Comparison of ENCODE assay signal across 10 mouse cellular contexts in genomic region chr7:111259630-111260574, GRCm38 (mm10).
DNase-seq lines count a peak whose midpoint lies in the region; ATAC-seq and TF ChIP-seq lines count a peak whose summit lies in the region.
"Had no signal": no experiment of that assay in that cellular context is flagged by ENCODE, and none has a peak within 500 bp of the region (broad histone marks: within the 10 kb centered on the region; RNA-seq: fewer than 3 reads in every experiment).

No protein-coding gene starts in this region.

- no peaks in the 10 kb centered on the region for H3K9me3 ChIP-seq in lung, embryonic 14.5 days (ENCODE audit: low read depth, low read length)
- H3K9me3 ChIP-seq in midbrain, embryonic 15.5 days: no peaks in the 10 kb centered on the region
- H3K9me3 ChIP-seq: embryonic facial prominence, embryonic 12.5 days; hindbrain, embryonic 12.5 days had no signal

- H3K36me3 ChIP-seq in lung, embryonic 14.5 days (ENCODE audit: insufficient read depth): no peaks in the 10 kb centered on the region
- no peaks in the 10 kb centered on the region for H3K36me3 ChIP-seq in midbrain, embryonic 15.5 days (replicated peaks)
- H3K36me3 ChIP-seq: embryonic facial prominence, embryonic 12.5 days; hindbrain, embryonic 12.5 days had no signal

- H3K27ac ChIP-seq in lung, embryonic 14.5 days (ENCODE audit: low read depth): peak overlapping the region; percentile 15; the same call in 1 of the 2 replicates
- H3K27ac ChIP-seq in midbrain, embryonic 15.5 days: no peak overlapping the region
- H3K27ac ChIP-seq: embryonic facial prominence, embryonic 12.5 days; hindbrain, embryonic 12.5 days had no signal

- H3K4me1 ChIP-seq in lung, embryonic 14.5 days (ENCODE audit: insufficient read depth): 0 out of 2 replicates have a peak, but pooled peaks cover 4% of the 10 kb centered on the region
- H3K4me1 ChIP-seq in lung, adult 2 months (ENCODE audit: control insufficient read depth, insufficient read depth, low read length): no peaks in the 10 kb centered on the region; the same call in 1 of the 2 replicates
- H3K4me1 ChIP-seq in midbrain, embryonic 15.5 days: no peaks in the 10 kb centered on the region
- H3K4me1 ChIP-seq: embryonic facial prominence, embryonic 12.5 days; hindbrain, embryonic 12.5 days had no signal

- H3K27me3 ChIP-seq in lung, embryonic 14.5 days (ENCODE audit: insufficient read depth, low read length): no peaks in the 10 kb centered on the region
- H3K27me3 ChIP-seq in midbrain, embryonic 15.5 days (replicated peaks): no peaks in the 10 kb centered on the region
- H3K27me3 ChIP-seq: embryonic facial prominence, embryonic 12.5 days; hindbrain, embryonic 12.5 days had no signal

- DNase-seq in gastrocnemius, adult 18-20 months (ENCODE audit: low spot score): peak; percentile 42
- DNase-seq in gastrocnemius, postnatal 14 days: no peak
- DNase-seq in lung, embryonic 14.5 days: peak; percentile 91
- DNase-seq in lung, adult 2 months: no peak
- DNase-seq in adrenal gland, postnatal 36 days: peak; percentile 42 to 51
- no peak for DNase-seq in cerebellum, postnatal 14 days

- H3K4me3 ChIP-seq in lung, embryonic 14.5 days (ENCODE audit: low read depth, low read length): no peak overlapping the region
- no peak overlapping the region for H3K4me3 ChIP-seq in lung, adult 2 months (replicated peaks; ENCODE audit: extremely low read depth, low read depth, low read length)
- H3K4me3 ChIP-seq in midbrain, embryonic 15.5 days: no peak overlapping the region
- H3K4me3 ChIP-seq: embryonic facial prominence, embryonic 12.5 days; hindbrain, embryonic 12.5 days had no signal

- no peak overlapping the region for H3K4me2 ChIP-seq in lung, embryonic 14.5 days
- no peak overlapping the region for H3K4me2 ChIP-seq in midbrain, embryonic 15.5 days
- H3K4me2 ChIP-seq: embryonic facial prominence, embryonic 12.5 days; hindbrain, embryonic 12.5 days had no signal

- intact Hi-C loops in gastrocnemius, postnatal 14 days (cut with DNase I; ENCODE audit: low total_unique reads): no loop called here

- H3K9ac ChIP-seq in lung, embryonic 14.5 days: no peak overlapping the region
- no peak overlapping the region for H3K9ac ChIP-seq in midbrain, embryonic 15.5 days
- H3K9ac ChIP-seq: embryonic facial prominence, embryonic 12.5 days; hindbrain, embryonic 12.5 days had no signal

- no peak for TF ChIP-seq POLR2A in lung, adult 2 months (IDR thresholded peaks at IDR 0.05; ENCODE audit: borderline replicate concordance, extremely low read depth, low read depth, low read length)

- ATAC-seq in lung, embryonic 14.5 days (ENCODE audit: insufficient read depth): peak; percentile 87
- ATAC-seq in megakaryocyte, adult 5-6 weeks (ENCODE audit: poor library complexity, severe bottlenecking): peak; percentile 48
- no peak for ATAC-seq in midbrain, embryonic 15.5 days (replicated peaks)

- 41% methylated on average over 11 of the region's 11 CpGs for WGBS in lung, embryonic 14.5 days
- WGBS in lung, adult 2 months: 50% methylated on average over 11 of the region's 11 CpGs
- 77% methylated on average over 11 of the region's 11 CpGs for WGBS in midbrain, embryonic 15.5 days

- no peak for TF ChIP-seq CTCF in lung, embryonic 14.5 days (IDR thresholded peaks at IDR 0.05; ENCODE audit: low read depth)
- TF ChIP-seq CTCF in lung, adult 2 months (IDR thresholded peaks at IDR 0.05; ENCODE audit: insufficient read depth, low read length): no peak

Comparison
In these comparisons a context has a peak if more than half of its experiments do, and no peak if none do; other contexts are left out.
1. DNase-seq: peak in gastrocnemius, adult 18-20 months (single experiment), lung, embryonic 14.5 days (single experiment) and adrenal gland, postnatal 36 days (2 of 2); none in gastrocnemius, postnatal 14 days (single experiment), lung, adult 2 months (single experiment) and cerebellum, postnatal 14 days (0 of 2).